Mouse (Mus musculus): ENCODE data around the gene Wdr12.

- TF ChIP-seq POLR2A (IDR thresholded peaks at IDR 0.05; ENCODE audit: low read depth, low read length) (no peak), CTCF (IDR thresholded peaks at IDR 0.05; ENCODE audit: extremely low read depth, insufficient read depth, insufficient read length, insufficient replicate concordance) (no peak)
These were observed 23.5 kb downstream of the Wdr12 start for GRCm38 (mm10) chr1:60074935-60075334.

Measured in spleen, adult 2 months (tissue).